Mouse (Mus musculus): ENCODE results near the gene Sbf2. TPM values are rescaled to one million over a fixed set of nuclear protein-coding genes. Genes with fewer than 3 reads are reported as not detected.

The Sbf2 gene
- polyA plus RNA-seq (2017; shearing (Covaris generic)) = 7.2 TPM

GRCm38 (mm10) chr7:110614133-110615063, at the start of gene Sbf2:
Gene Sbf2, minus strand, starts transcription at chr7:110614922.

GRCm38 (mm10) chr7:110627486-110628272, 13.0 kb upstream of the Sbf2 start, which contains the start of gene Adm:
Gene Adm, plus strand, starts transcription at chr7:110627661.

Other genes with a start within 250 kb of the Sbf2 start
- gene Adm, start 12.7 kb upstream of the Sbf2 start, polyA plus RNA-seq (2017; shearing (Covaris generic)) = 1.1 TPM
- 2.6 TPM for gene Ampd3, start 153.3 kb upstream of the Sbf2 start, polyA plus RNA-seq (2017; shearing (Covaris generic))
- gene Rnf141, start 229.5 kb upstream of the Sbf2 start, polyA plus RNA-seq (2017; shearing (Covaris generic)) = 13.3 TPM
- not detected for gene Lyve1, start 248.3 kb upstream of the Sbf2 start, polyA plus RNA-seq (2017; shearing (Covaris generic))

Measured in effector memory CD4-positive, alpha-beta T cell, adult 5 months (primary cell).